8 mouse cellular contexts compared by ENCODE assay signal in the genomic region with DNA sequence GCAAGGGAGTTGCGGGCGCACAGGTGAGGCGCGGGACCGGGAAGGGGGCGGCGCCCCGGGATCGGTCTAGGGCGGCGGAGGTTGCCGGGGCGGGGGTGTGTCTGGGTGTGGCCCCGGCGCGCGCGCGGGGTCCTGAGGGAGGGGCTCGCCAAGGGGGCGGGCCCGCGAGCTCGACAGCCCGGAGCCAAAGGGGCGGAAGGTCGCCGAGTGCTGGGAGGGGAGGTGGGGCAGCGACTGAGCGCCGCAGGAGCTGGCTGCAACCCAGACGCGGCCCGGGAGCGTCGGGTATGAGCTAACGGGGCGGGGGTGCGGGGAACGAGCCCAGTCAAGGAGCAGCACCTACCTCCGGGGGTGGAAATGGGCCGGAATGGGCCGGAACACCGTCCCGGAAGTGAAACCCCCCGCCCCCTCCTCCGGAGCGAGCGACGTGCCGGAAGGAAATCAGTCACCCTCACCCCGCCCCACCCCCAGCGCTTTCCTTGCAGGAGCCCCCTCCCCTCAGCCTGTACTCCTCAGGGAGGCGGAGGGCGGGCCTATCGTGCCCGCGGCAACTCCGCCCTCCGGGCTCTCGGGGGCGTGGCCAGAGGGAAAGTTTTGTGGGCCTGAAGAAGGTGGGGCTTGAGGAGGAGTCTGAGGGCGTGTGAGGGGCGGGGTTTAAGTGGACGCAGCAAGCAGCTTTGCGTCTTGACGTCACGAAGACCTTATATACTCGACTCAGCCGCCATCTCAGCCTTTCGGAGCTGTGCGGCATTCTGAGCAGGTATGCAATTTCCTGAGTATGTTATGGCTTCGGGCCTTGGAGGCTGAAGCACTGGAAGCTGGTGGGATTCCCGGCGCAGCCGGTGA. TPM values are rescaled to one million over a fixed set of nuclear protein-coding genes. Genes with fewer than 3 reads are reported as not detected.
A peak's percentile ranks its signal among the peaks of the same experiment; 100 is the strongest.
DNase-seq lines count a peak whose midpoint lies in the region; ATAC-seq and TF ChIP-seq lines count a peak whose summit lies in the region.

A gene (minus strand): TSS at position 415 of the 846 bp plus-strand sequence.

- TF ChIP-seq POLR2A in ES-Bruce4 (IDR thresholded peaks at IDR 0.05; ENCODE audit: insufficient read depth, low read length) = peak; percentile 100

- peak within 1 kb of the TSS; percentile 88 for H3K9ac ChIP-seq in ES-Bruce4 (ENCODE audit: low read depth, poor library complexity, severe bottlenecking)
- H3K9ac ChIP-seq in forebrain, embryonic 13.5 days = peak within 1 kb of the TSS; percentile 98
- peak within 1 kb of the TSS; percentile 85 for H3K9ac ChIP-seq in neural tube, embryonic 15.5 days (replicated peaks)

- H3K4me2 ChIP-seq in forebrain, embryonic 13.5 days = peak within 1 kb of the TSS; percentile 87
- peak within 1 kb of the TSS; percentile 81 for H3K4me2 ChIP-seq in neural tube, embryonic 15.5 days

- H3K27me3 ChIP-seq in ES-Bruce4 (ENCODE audit: control insufficient read depth, insufficient read depth, low read length, poor library complexity, severe bottlenecking) = no peaks in the 10 kb centered on the region
- no peaks in the 10 kb centered on the region for H3K27me3 ChIP-seq in forebrain, embryonic 13.5 days
- no peaks in the 10 kb centered on the region for H3K27me3 ChIP-seq in neural tube, embryonic 15.5 days (replicated peaks)

- H3K4me1 ChIP-seq in ES-Bruce4 (ENCODE audit: control insufficient read depth, insufficient read depth, low read length) = no peaks in the 10 kb centered on the region
- H3K4me1 ChIP-seq in forebrain, embryonic 13.5 days = peaks cover 40% of the 10 kb centered on the region
- peaks cover 49% of the 10 kb centered on the region for H3K4me1 ChIP-seq in neural tube, embryonic 15.5 days

- DNase-seq in heart, postnatal 14 days = peak; percentile 97 to 98
- DNase-seq in layer of hippocampus, adult 11-12 months (ENCODE audit: low spot score) = peak; percentile 99
- DNase-seq in lung, adult 18-20 months = peak; percentile 98 to 99
- peak; percentile 99 for DNase-seq in testis, postnatal 14 days (ENCODE audit: low spot score)

- WGBS in forebrain, embryonic 13.5 days = under 1% methylated on average over 68 of the region's 76 CpGs
- WGBS in neural tube, embryonic 15.5 days = under 1% methylated on average over 59 of the region's 76 CpGs

- TF ChIP-seq EP300 in ES-Bruce4 (IDR thresholded peaks at IDR 0.05; ENCODE audit: insufficient read depth, low read depth, low read length) = no peak

- H3K27ac ChIP-seq in ES-Bruce4 (ENCODE audit: insufficient read depth, low read length) = peak within 1 kb of the TSS; percentile 96
- H3K27ac ChIP-seq in forebrain, embryonic 13.5 days = peak within 1 kb of the TSS; percentile 89
- H3K27ac ChIP-seq in neural tube, embryonic 15.5 days (replicated peaks) = peak within 1 kb of the TSS; percentile 95

- no peak for TF ChIP-seq CTCF in ES-Bruce4 (IDR thresholded peaks at IDR 0.05; ENCODE audit: low read depth, low read length)

- peak; percentile 87 for ATAC-seq in cerebellum, adult (ENCODE audit: insufficient number of reproducible peaks, low FRiP score, low TSS enrichment)
- ATAC-seq in forebrain, embryonic 13.5 days = peak; percentile 94
- peak; percentile 96 for ATAC-seq in neural tube, embryonic 15.5 days (ENCODE audit: low FRiP score)

- H3K36me3 ChIP-seq in ES-Bruce4 (ENCODE audit: control insufficient read depth, insufficient read depth, low read length, poor library complexity, severe bottlenecking) = peaks cover 57% of the 10 kb centered on the region
- H3K36me3 ChIP-seq in forebrain, embryonic 13.5 days (ENCODE audit: poor library complexity, severe bottlenecking) = peaks cover 59% of the 10 kb centered on the region
- peaks cover 40% of the 10 kb centered on the region for H3K36me3 ChIP-seq in neural tube, embryonic 15.5 days

- peaks cover 2% of the 10 kb centered on the region; the same call in 1 of the 2 replicates for H3K9me3 ChIP-seq in ES-Bruce4 (replicated peaks; ENCODE audit: control insufficient read depth, insufficient read depth, low read length, poor library complexity, severe bottlenecking)
- no peaks in the 10 kb centered on the region for H3K9me3 ChIP-seq in forebrain, embryonic 13.5 days (replicated peaks)
- H3K9me3 ChIP-seq in neural tube, embryonic 15.5 days (replicated peaks) = no peaks in the 10 kb centered on the region

- peak within 1 kb of the TSS; percentile 89 for H3K4me3 ChIP-seq in ES-Bruce4 (ENCODE audit: low read depth, low read length)
- peak within 1 kb of the TSS; percentile 86 for H3K4me3 ChIP-seq in forebrain, embryonic 13.5 days
- H3K4me3 ChIP-seq in neural tube, embryonic 15.5 days (replicated peaks) = peak within 1 kb of the TSS; percentile 77

- intact Hi-C loops in heart, postnatal 14 days (cut with DNase I) = loop anchor here (5.0 to 10.0 kb wide), 2 partner anchors 98 to 820 kb away; a partner anchor contains a TSS

RNA-seq across cellular contexts. Expression of the gene that starts here (rescaled TPM):
- 13.8 and 15.5 TPM in 2 replicates for polyA plus RNA-seq in ES-Bruce4 (2011; ENCODE audit: insufficient read depth, insufficient read length, low read depth, missing spikeins)
- polyA plus RNA-seq in forebrain, embryonic 13.5 days (2015; fragmentation: Nextera tagmentation; extraction: Ambion mirVana) = 10.1 and 12.9 TPM in 2 replicates
- 10 to 100 TPM; 12.8 to 15.8 TPM for total RNA-seq in heart, postnatal 14 days (2021)
- polyA plus RNA-seq in neural tube, embryonic 15.5 days (2015; fragmentation: Nextera tagmentation; extraction: Ambion mirVana) = 9.0 and 13.0 TPM in 2 replicates

Comparison
In these comparisons a context has a peak if more than half of its experiments do, and no peak if none do; other contexts are left out.
1. Peak in every context shown above with its lines: DNase-seq, ATAC-seq, H3K4me3 ChIP-seq and H3K27ac ChIP-seq.